Mouse (Mus musculus): Measurements from ENCODE around the gene Pnck.

- TF ChIP-seq GATA1 (IDR thresholded peaks at IDR 0.05; ENCODE audit: low read length) (no peak), TAL1 (IDR thresholded peaks at IDR 0.05; ENCODE audit: low read length) (no peak)
These were observed 19.9 kb downstream of the Pnck start for GRCm38 (mm10) chrX:73639901-73640469.
